Mouse (Mus musculus): ENCODE results near the gene Lypd6.

Gene Lypd6

DNA sequence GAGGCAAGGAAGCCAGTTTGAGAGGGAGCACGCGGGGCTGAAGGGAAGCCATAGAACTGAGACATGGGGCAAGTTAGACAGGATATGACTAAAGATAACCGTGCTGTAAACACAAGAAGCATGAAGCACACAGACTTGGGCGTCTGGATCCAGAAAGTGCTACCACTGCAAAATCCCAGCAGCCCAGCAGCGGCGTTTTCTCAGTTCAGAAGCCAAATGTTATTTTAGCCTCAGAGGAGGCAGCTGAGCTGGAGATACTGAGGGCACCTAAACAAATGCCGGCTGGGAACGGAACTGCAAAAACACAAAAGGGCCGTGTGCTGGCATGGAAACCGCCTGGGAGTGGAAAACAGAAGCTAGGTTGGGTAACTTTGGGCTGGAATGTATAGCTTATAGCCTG lies 43.9 kb downstream of the Lypd6 start:
- DNase-seq = no peak

- DNase-seq = no peak
Measured at GRCm38 (mm10) chr2:50111169-50111568, 44.9 kb downstream of the Lypd6 start.

- no peak for DNase-seq
Measured at GRCm38 (mm10) chr2:50111609-50112008, 45.4 kb downstream of the Lypd6 start.

DNA sequence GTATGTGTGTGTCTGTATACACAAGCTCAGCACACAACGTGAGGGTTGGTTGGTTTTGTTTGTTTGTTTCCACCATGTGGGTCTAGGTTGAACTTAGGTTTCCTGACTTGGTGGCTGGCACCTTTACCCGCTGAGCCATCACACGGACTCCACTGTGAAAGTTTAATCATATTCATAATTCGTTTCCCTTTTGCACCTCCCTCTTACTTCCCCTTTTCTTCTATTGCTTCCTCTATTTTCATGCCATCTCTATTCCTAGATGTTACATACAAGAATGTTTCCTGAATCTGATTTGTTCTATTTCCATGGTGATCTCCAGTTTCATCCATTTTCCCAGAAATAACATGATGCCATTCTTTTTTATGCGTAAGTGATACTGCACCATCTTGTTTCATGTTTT lies 46.2 kb downstream of the Lypd6 start:
- DNase-seq = no peak

DNA sequence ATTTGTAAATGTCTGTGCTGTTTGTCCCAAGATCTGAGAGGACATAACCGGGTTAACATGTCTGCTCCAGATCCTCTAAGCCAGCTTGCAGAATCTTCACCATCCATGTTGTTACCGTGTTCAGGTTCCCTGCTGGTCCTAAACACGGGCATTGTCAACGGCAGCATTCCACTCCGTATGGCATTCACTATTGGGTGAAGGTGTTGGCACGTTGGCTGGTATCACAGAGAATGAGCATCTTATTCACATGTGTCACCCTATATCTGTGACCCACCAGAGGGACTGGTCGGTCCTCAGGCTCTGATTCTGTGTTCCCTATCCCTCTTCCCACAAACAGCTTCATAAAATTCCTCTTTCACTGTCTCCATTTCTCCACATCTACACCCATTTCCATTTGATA lies 52.9 kb downstream of the Lypd6 start:
- DNase-seq = no peak

DNA sequence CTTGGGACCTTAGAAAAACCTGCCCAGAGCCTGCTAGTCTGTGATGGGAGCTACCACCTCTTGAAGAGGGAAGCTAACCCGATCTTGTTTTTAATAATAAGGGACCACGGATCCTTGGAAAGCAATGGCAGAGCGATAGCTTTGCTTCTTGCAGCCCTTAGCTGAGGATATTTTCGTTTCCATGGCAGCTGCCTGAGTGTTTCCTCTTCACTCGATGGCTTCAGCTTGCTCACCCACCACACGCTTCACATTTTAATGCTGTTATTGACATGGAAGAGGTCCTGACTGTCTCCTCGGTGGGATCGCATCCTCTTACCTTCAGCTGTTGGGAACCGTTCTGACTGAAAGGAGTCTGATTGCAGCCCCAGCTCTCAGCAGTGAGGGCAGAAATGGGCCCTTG lies 54.6 kb downstream of the Lypd6 start:
- no peak for DNase-seq

DNA sequence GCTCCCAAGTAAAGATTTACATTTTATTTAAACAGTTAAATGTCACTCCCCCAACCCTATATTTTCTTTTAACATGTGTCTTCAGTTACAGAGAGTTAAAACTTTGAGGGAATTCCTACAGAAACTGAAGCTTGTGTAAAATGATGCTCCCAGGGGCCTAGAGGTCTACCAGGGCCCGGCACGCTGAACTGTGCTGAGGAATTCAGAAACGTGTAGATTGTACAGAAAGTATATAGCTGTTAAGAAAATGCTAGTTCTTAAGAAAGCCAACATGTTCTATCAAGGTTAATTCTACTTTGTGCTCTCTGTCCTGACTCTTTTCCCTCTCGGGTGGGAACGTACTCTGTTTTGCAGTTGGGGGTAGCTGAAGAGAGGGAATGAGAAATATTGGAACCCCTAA lies 57.1 kb downstream of the Lypd6 start:
- no peak for DNase-seq

- DNase-seq = no peak
Measured at GRCm38 (mm10) chr2:50127513-50128175, 61.4 kb downstream of the Lypd6 start.

DNA sequence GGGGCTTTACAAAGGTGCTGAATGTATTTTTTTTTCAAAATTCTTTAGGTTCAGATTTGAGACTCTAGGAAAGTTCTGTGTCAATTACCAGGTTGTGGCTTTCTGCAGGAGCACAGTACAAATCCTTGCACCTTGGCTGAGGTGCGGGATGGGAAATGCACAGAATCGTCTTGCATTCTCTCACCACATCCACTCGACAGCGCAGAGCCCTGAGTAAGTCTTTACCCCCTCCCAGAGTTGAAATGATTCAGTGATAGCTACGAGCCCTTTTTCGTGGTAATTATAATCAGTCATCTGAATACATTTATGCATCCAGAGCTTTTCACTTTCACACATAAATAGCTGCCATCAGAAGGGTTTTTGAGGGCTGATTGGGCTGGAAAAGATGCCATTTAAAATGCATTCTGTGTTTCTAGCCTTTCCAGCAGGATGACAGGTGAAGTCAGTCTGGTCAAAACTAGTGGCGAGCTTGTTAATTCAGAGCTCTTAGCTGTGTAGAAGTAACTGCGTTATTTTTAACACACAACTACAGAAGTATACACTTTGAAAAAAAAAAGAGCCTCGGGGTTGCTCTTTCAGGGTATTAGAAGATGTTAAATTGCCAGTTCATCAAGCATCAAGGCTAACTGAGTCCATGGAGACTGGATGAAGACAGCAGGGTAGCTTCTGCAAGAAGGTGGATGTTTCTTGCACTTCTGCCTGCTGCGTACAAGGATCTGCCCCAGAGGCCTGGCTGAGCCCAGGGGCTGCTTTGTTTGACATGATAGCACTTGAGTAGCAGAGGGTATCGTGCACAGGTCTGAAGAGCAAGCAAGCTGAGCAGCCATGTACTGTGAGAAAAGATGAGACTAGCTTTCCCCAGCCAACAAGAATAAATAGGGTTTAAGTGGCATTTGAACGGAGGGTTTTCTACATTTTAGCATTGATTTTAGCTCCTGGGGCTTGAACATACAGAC lies 62.4 kb downstream of the Lypd6 start:
- DNase-seq = no peak

- no peak for DNase-seq
Measured at GRCm38 (mm10) chr2:50130674-50131073, 64.4 kb downstream of the Lypd6 start.

GRCm38 (mm10) chr2:50143672-50144071 lies 77.4 kb downstream of the Lypd6 start:
- DNase-seq = no peak

- no peak for DNase-seq
Measured at GRCm38 (mm10) chr2:50147308-50147707, 81.1 kb downstream of the Lypd6 start.

DNA sequence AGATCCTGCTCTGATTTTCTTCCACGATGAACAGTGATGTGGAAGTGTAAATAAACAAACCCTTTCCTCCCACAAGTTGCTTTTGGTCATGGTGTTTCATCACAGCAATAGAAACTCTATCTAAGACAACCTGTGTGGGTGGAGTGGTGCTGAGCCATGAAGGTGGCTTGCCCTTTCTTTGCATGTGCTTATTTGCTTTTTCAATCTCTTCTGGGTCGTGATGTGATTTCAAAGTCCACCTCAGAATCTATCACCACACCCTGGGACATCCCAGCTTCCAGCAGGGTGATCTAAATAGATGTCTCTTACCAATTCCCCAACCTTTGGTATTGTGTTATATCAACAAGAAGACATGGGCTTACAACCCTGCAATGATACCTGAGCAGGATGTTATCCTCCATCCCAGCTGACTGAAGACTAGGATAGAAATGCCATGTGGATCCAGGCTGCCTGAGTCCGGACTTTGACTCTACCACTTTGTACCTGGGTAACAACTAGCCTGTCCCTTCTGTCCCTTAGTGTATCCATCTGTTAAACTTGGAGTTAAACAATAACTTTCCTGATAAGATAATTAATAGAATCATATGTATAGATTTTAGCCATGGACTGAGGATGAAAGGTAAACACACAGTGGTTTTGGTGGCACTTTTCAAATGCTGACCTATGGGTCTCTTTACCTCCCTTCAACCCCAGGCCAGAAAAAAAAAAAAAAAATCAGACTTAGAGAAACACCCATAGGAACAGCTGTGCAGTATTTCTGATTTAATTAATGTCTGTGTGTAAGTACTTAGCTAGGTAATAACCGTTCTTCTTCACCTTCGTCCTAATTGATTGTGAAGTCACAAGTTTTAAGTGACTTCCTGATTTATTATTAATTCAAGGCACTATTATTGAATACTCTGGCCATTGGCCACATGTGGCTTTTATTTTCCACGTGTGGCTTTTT lies 83.3 kb downstream of the Lypd6 start:
- no peak for DNase-seq

DNA sequence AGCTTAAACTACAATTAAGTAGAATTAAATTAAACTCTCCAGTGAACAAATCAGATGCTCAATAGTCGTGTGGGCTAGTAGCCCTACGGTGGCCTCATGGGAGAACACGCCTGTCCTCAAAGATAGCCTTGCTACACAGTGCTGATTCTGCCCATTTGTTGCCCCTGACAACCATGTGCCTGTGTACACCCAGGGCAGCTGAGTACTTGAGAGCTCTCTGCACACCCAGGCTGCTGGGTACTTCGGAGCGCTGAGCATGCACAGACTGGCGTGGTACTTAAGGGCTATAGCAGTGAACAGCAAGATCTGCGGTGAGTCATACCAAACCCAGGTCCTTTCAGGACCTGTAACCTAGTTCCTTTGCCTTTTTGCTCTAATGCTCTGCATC lies 84.0 kb downstream of the Lypd6 start:
- no peak for DNase-seq

DNA sequence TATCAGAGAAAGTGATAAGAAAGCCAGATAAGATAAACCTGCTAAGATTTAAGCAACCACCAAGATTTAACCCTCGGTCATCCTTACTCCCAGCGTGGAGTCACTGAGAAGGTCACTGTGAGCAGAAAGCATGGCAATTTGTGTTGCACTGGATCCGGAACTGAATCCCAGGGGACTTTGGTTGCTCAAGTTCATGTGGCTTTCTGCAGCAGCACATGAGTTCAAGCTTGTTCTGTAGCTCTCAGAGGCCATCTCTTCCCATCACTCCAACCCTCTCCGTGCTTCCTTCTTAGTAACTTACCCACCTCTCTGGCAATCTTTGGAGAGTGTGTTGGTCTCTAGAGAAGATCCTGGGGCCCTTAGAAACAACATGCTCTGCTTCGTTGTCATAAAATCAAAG lies 84.6 kb downstream of the Lypd6 start:
- DNase-seq = no peak

GRCm38 (mm10) chr2:50151401-50151800 lies 85.2 kb downstream of the Lypd6 start:
- DNase-seq = no peak

- no peak for DNase-seq
Measured at GRCm38 (mm10) chr2:50151879-50152278, 85.7 kb downstream of the Lypd6 start.

DNA sequence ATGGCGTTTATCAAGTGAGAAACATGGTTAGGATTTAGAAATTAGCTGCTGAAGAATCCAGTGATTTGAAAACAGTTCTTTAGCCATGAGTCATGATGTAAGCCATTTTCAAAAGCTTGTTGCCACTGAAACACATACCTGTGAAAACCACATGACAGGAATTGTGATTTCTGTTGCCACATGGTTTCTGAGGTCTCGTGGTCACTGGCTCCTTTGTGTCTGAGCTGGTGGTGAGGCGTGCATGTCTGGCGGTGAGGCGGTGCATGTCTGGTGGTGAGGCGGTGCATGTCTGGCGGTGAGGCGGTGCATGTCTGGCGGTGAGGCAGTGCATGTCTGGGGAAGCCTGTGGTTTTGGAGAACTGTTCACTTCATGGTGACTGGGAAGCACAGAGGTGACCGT lies 89.8 kb downstream of the Lypd6 start:
- DNase-seq = no peak

GRCm38 (mm10) chr2:50160069-50160468 lies 93.8 kb downstream of the Lypd6 start:
- DNase-seq = no peak

GRCm38 (mm10) chr2:50163608-50164007 lies 97.4 kb downstream of the Lypd6 start:
- no peak for DNase-seq

DNA sequence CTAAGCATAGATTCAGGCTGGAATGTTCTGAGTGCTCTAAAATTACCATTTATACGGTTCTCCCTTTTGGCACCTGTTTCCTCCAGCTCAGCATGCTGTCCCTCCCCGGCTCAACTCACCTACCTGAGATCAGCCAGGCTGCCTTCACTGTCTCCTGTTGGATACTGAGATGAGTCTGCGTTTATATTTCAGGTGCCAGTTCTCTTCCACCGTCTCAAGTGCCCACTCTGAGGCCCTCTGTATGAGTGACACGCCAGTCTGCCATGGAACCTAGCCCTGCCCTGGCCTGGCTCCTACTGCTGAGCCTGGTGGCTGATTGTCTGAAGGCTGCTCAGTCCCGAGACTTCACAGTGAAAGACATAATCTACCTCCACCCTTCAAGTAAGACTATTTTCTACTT lies 99.0 kb downstream of the Lypd6 start:
- no peak for DNase-seq

DNA sequence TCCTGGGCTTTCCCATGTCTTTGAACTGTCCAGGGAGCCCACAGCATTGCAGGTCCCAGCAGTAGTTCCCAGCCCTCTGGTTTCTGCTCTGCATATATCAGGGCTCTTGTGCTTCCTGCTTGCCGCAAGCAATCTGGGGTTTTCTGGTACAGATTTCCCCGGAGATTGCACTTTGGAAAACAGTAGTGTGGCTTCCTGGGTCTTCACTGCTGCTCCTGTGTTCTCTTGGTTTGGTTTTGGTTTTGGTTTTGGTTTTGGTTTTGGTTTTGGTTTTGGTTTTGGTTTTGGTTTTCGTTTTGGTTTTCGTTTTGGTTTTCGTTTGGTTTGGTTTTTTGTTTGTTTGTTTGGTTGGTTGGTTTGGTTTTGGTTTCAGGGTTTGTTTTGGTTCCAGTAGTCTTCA lies 99.9 kb downstream of the Lypd6 start:
- no peak for DNase-seq

All from thymus, postnatal 14 days (tissue).